Mouse (Mus musculus) activated CD4-positive, CD25-positive, alpha-beta regulatory T cell, adult 4 months (primary cell): Measurements from ENCODE around the gene Snai3. TPM values are rescaled to one million over a fixed set of nuclear protein-coding genes. Genes with fewer than 3 reads are reported as not detected.
A peak's percentile ranks its signal among the peaks of the same experiment; 100 is the strongest.

ENCODE experiments used
- ATAC-seq: one replicate; pipeline ENCODE4 v1.8.0; 2017
- polyA plus RNA-seq, 2 experiments: library from polyadenylated mRNA; unstranded; fragments of 100-300 nt; shearing (Covaris generic); gene quantifications; one replicate each; pipeline ENCODE4 v1.2.1; 2017

Gene Snai3
- polyA plus RNA-seq, 2 experiments from 2014 or later = 3.2 to 5.1 TPM

DNA sequence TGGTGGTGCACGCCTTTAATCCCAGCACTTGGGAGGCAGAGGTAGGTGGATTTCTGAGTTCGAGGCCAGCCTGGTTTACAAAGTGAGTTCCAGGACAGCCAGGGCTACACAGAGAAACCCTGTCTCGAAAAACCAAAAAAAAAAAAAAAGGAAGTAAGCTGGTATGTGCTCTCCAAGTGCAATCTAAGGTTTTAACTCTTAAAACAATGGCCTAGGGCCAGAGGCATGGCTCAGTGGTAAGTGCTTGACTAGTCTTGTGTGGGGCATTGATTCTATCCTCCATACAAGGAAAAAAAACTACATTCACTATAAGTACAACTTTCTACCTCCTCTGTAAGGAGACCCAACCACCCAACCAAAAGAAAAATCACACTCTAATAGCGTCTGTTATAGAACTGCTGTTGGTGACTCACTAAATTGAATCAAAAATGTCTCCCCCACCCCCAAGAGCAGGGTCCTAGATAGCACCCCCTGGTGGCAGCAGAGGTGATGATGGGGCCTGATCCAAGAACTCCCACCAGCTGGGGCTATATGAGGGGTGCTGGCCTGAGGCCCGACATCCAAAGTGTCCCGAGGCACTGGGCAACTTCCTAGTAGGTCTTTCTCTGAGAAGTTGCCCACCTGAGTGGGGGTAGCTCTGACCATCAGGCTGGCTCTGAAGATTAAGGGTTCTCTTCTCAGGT is 1.2 kb downstream of the Snai3 start:
- no peak for ATAC-seq

DNA sequence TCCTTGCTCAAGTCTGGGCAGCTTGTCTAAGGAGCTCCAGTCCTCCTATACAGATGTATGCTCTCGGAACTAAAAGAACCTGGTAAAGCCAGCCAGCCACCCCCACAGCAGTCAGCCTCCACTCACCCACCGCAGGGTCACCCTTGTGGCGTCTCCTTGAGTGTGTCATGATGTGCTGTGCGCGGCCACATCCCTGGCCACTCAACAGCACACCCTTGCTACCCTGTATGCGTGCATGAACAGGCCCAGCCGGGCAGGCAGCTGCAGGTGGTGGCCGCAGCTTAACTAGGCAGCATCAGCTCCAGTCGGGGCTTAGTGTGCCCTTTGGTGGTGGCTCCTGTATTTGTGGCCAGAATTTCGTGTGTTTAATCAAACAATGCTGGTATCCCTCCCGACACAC is 3.4 kb downstream of the Snai3 start:
- ATAC-seq = no peak

DNA sequence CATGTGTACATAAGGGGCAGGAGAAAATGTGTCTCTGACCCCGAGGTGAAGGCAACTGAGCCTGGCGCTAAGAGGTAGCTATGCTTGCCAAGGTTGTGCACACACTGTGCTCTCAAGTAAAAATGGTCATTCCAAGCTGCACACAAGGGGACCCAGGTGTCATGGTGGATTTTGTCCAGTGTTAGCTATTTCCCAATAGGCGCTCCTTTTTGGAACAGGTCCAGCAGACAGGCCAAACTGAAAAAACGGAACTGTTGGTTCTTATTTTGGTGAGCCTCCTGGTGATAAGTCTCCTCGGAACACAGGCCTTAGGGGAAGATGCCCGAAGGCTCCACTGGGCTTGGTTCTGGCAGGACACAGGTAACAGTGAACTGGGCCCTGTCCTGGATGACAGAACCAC is 6.1 kb downstream of the Snai3 start:
- ATAC-seq = no peak

GRCm38 (mm10) chr8:122452154-122452553 is 8.4 kb downstream of the Snai3 start:
- ATAC-seq = no peak

GRCm38 (mm10) chr8:122451161-122451703 is 9.3 kb downstream of the Snai3 start:
- ATAC-seq = no peak

DNA sequence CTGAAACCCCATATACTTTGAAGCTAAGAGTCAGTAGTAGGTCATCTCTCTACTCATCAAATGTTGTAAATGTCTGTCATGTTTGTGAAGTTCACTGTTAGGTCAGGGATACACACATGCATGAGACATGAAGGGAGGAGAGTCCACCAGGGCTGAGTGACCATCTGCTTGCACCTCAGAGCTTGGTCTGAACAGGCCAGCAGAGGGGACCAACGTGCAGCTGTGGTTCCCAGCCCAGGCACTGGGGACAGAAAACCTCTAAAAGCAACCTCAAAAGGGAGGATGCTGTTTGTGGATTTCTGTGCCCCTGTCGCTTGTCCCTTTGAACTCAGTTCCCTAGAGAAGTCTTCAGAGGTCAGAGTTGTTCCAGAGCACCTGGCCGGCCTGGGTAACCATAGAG is 15.3 kb downstream of the Snai3 start:
- no peak for ATAC-seq

- ATAC-seq = peak; percentile 31
Measured at GRCm38 (mm10) chr8:122444058-122444748, 16.3 kb downstream of the Snai3 start.

GRCm38 (mm10) chr8:122443262-122444006 is 17.1 kb downstream of the Snai3 start, which contains the start of gene Mvd:
TSS of gene Mvd (minus strand) at chr8:122443422.
- ATAC-seq = peak; percentile 99

DNA sequence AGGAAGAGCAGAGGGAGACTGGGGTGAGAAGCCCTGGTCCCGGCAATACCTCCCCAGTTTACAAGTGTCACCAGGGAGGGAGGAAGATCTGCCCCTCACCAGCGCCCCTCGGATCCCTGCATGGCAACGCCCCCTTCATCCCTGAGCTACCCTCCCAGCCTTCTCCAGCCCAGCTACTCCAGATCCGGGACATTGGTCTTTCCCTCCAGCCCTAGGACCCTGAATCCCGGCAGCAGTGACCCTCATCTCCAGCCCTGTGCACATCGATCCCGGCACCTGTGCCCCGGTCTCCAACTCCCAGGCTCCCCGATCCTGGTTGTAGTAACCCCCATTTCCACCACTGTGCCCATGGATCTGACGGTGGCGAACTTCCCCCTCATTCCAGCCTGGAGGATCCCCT is 17.8 kb downstream of the Snai3 start:
- no peak for ATAC-seq

- ATAC-seq = no peak
Measured at GRCm38 (mm10) chr8:122442356-122442755, 18.2 kb downstream of the Snai3 start.

DNA sequence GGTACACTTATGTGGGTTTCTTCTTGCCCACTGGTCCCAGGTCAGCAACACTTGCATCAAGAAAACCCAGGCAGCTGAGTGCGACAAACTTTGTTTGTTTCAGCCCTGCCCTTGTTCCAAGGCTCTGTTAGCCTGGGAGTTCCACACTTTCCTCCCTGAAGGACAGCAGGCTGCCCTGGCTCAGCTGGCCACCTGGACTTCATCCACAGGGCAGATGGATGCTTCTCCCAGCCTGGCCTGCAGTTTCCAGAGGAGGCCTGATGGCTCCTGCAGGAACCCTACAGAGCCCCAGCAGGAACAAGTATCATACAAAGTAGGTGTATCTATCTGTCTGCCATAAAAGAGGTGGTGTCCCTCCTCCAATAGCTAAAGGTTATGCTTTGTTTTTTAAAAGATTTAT is 19.2 kb downstream of the Snai3 start:
- ATAC-seq = no peak

GRCm38 (mm10) chr8:122439336-122439735 is 21.2 kb downstream of the Snai3 start:
- ATAC-seq = no peak

DNA sequence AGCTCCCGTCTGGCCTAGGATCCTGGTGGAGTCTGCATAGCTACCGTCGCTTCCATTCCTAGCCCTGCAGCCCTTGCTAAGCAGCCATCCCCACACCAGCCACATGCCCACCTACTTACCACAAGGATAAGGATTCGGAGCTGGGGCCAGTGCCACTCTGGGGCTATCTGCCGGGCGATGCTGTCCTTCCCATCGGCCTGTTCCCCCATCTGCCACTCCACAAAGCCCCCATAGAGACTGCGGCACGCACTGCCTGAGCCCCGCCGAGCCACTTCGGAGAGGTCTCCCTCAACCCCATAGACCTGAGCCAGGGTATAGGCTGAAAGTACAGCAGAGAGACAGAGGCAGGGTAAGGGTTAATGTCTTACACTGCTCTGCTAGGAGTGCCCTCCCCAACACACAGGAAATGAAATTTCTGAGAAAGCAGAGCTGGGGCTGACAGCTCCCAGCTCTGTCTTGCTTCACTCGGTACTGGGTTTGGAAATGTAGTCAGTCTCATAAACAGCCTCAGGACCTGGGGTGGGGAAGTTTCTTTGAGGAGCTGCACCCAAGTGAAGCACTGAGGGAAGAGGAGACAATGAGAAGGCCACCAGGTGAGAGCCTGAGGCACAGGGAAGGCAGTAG is 22.7 kb downstream of the Snai3 start:
- ATAC-seq = peak; percentile 69

GRCm38 (mm10) chr8:122436586-122437125 is 23.9 kb downstream of the Snai3 start:
- no peak for ATAC-seq

DNA sequence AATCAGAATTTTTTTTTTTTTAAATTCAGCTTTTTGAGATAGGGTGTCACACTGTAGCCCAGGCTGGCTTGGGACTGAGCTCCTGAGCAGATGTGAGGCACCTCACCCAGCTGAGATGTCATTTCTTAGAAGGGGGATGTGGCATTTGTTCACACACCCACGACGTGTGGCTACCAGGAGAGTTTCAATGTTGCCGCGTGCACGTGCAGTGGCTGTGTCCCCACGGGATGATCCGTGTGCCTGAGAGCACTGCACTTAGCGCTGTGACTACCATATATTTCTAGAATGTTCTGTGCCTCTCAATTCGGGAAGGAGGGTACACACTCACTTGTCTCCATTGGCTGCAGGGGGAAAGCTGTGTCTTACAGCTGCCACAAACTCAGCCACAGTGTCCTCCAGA is 24.4 kb downstream of the Snai3 start:
- peak; percentile 9 for ATAC-seq

DNA sequence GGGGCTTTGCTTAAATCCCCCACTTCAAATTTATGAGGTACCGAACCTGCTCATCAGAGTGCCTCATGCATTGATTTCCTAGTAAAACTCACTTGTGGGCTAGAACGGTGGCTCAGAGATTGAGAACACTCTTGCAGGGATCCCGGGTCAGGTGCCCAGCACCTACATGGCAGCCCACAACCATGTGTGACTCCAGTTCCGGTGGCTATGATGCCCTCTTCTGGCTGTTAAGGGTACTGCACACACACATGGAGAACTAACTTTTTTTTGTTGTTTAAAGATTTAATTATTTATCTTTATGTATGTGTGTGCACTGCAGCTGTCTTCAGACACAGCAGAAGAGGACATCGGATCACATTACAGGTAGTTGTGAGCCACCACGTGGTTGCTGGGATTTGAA is 25.2 kb downstream of the Snai3 start:
- ATAC-seq = no peak

- ATAC-seq = no peak
Measured at GRCm38 (mm10) chr8:122433269-122433905, 27.1 kb downstream of the Snai3 start.

DNA sequence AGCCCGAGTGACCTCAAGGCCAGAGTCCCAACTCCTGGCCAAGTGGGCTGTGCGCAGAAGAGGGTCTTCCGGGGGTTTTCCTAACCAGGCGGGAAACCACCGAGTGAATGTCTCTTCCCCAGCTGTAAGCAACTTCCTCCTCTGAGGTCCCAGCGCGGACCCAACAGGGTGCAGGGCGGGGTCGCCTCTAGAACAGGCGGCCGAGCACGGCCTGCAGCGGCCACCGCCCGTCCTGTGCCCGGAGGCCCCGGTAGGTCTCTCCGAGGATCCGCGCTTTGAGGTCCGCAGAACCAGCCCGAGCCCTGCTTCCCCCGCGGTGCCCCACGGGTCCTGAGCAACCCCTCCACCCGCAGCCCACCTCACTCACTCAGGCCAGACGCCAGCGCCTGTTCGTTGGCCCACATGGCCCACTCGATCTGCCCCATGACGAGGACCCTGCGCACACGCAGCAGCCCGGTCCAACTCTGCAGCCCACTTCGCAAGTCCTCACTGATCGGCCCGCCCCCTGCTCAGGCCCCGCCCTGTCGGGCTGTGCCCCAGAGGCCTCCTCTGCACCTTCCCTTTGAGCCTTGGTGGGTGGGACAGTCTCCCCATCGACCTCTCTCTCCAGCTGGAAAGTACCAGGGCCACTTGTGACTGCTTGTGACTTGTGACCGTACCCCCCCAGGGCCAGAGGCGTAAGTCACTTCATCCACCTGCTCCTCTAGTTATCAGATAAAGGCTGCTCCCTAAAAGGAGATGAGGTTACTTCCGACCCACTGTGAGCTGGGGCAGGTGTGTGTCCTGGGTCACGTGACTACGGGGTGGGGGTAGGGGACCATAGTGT is 27.9 kb downstream of the Snai3 start, which contains the start of gene Cyba:
Gene Cyba (minus strand): TSS at position 488 of the 826 bp plus-strand sequence.
- peak; percentile 70 for ATAC-seq

GRCm38 (mm10) chr8:122431694-122432442 is 28.7 kb downstream of the Snai3 start:
- no peak for ATAC-seq

DNA sequence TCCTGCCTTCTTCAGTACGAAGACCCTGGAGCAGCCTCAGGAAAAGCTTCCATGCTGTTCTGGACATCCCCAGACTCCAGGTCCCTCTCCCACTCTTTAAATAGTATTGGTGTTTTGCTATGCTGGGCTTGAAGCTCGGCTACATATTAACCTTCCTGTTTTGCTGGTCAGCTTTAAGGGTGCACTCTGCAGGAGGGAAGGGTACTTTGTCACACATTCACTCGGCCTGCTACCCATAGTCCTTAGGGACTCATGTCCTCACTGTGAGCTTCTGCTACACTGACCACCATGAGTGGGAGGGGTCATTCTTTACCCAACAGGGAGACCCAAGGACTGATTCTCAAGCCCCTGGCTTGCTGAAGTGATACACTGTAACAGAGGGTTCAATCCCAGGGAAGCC is 29.9 kb downstream of the Snai3 start:
- no peak for ATAC-seq
